Mouse (Mus musculus) forebrain, embryonic 15.5 days (tissue): ENCODE measurements around the gene Kcnmb1. TPM values are rescaled to one million over a fixed set of nuclear protein-coding genes. Genes with fewer than 3 reads are reported as not detected.

Source experiments
- ATAC-seq: fragments of 200-750 bp; cut with Nextera tagmentation; replicated peaks from 2 replicates; pipeline ENCODE4 v1.8.0; 2017; ENCODE audit warnings: mild to moderate bottlenecking, moderate TSS enrichment, moderate library complexity
- H3K27ac ChIP-seq: fragments of 300-500 bp; sonication (generic); replicated peaks from 2 replicates; pipeline ENCODE4 v1.5.1; 2015; ENCODE audit warnings: mild to moderate bottlenecking, inconsistent platforms
- H3K27me3 ChIP-seq: fragments of 300-500 bp; sonication (generic); 2 replicates; pipeline ENCODE4 v1.6.1; 2015; ENCODE audit warnings: inconsistent platforms
- H3K36me3 ChIP-seq: fragments of 300-500 bp; sonication (generic); 2 replicates; pipeline ENCODE4 v1.6.1; 2015; ENCODE audit warnings: mild to moderate bottlenecking, inconsistent platforms
- H3K4me1 ChIP-seq: fragments of 300-500 bp; sonication (generic); 2 replicates; pipeline ENCODE4 v1.6.1; 2015; ENCODE audit warnings: inconsistent platforms
- H3K4me2 ChIP-seq: fragments of 300-500 bp; sonication (generic); replicated peaks from 2 replicates; pipeline ENCODE4 v1.6.1; 2015; ENCODE audit warnings: mild to moderate bottlenecking, inconsistent platforms
- H3K4me3 ChIP-seq: fragments of 300-500 bp; sonication (generic); 2 replicates; pipeline ENCODE4 v1.5.1; 2015; ENCODE audit warnings: mild to moderate bottlenecking, inconsistent platforms
- H3K9ac ChIP-seq: fragments of 300-500 bp; sonication (generic); replicated peaks from 2 replicates; pipeline ENCODE4 v1.6.1; 2015; ENCODE audit warnings: mild to moderate bottlenecking, inconsistent platforms
- H3K9me3 ChIP-seq: fragments of 300-500 bp; sonication (generic); 2 replicates; pipeline ENCODE4 v1.6.1; 2016; ENCODE audit warnings: inconsistent platforms
- WGBS: fragments of 180-500 bp; shearing (Covaris S2); methylation state at CpG from one replicate; pipeline ENCODE4 v1.1.7; 2015; ENCODE audit warnings: mixed read lengths; 5-methylcytosine and 5-hydroxymethylcytosine counted together
- polyA plus RNA-seq: library from polyadenylated mRNA; unstranded; fragments of >200 nt; fragmentation: Nextera tagmentation; extraction: Ambion mirVana; gene quantifications from 2 replicates; pipeline ENCODE4 v1.2.1, GENCODE M21; 2015

Kcnmb1 gene
- polyA plus RNA-seq, 1 experiment from 2014 or later, result 0.15 TPM

DNA sequence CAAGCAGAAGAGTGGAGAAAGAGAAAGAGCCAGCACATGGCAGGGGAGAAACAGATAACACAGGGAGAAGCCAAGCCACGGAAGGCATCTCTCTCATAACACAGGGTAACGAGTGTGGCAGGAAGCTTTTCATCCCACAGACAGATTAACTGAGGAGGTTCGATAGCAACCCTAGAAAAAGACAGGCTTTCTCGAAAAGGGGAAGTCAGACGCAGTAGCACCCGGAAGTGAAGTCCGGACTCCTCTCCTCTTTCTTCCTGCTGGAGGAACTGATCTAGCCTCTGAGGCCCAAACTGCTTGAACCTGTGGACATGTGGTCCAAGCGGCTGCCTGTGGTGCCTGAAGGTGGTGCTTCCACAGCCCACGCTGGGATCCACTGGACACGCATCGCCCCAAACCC lies 45.4 kb downstream of the Kcnmb1 start:
- WGBS, result 82% methylated on average over 11 of the region's 11 CpGs
- H3K27ac ChIP-seq, result no peak overlapping the region
- no peak for ATAC-seq
- H3K27me3 ChIP-seq, result no peaks in the 10 kb centered on the region
- no peak overlapping the region for H3K4me2 ChIP-seq
- H3K36me3 ChIP-seq, result no peaks in the 10 kb centered on the region
- no peaks in the 10 kb centered on the region for H3K4me1 ChIP-seq
- no peaks in the 10 kb centered on the region for H3K9me3 ChIP-seq
- H3K4me3 ChIP-seq, result no peak overlapping the region
- H3K9ac ChIP-seq, result no peak overlapping the region

DNA sequence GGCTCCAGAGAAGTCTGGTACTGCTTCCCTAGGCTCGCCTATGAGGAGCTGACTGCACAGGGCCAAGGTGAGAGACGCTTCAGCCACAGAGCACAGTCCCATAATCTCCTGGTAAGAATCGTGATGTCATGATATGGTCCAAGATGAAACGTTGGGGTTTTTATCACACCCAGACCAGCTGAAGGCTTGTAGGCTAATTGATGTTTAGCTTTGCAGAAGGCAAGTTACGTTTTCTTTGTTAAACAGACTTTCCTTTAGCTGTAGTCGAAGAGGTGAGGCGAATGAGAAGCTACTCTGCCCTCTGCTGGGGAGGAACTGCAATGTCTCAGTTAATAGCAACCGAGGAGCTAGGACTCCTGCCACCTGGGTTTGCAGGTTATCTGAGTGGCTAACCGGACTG lies 45.9 kb downstream of the Kcnmb1 start:
- ATAC-seq, result peak; percentile 27; the same call in 1 of the 2 replicates
- Histone ChIP-seq H3K36me3 (no peaks in the 10 kb centered on the region), H3K27me3 (no peaks in the 10 kb centered on the region), H3K4me3 (no peak overlapping the region), H3K4me1 (no peaks in the 10 kb centered on the region), H3K27ac (no peak overlapping the region), H3K9me3 (no peaks in the 10 kb centered on the region), H3K9ac (no peak overlapping the region), H3K4me2 (no peak overlapping the region)
- WGBS, result 40% methylated on average over 9 of the region's 9 CpGs

DNA sequence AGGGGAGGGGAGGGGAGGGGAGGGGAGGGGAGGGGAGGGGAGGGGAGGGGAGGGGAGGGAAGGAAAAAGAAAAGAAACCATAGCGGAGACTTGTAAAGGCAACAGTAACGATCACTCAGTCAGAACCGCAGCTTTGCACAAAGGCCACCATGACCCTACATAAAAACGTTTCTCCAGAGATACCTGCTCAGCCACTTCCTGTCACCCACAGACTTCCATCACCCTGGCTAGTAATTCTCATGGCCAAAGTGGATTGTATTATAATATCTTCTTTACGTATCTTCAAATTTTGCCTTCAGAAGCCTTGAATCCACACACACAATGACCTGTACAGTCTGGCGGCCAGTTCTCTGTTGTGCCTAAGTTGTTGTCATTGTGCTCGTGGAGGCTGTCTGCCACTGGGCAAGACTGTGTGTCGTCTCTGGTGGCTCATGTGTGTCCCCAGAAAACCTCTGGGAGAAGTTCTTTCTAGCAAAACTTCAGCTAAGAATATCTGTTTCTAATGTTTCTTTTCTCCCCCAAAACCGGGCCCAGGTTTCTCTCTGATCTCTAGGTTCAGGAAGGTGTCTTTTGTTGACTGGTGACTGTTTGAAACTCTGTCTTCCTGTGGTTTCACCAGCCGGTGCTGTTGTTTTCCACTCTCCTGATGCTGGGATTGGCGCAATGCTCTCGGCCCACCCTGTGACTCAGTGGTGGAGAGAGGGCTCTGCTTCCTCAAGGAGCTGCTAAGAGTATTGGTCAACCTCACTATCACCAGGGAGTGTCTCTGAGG lies 46.7 kb downstream of the Kcnmb1 start:
- Histone ChIP-seq H3K27ac (no peak overlapping the region), H3K4me2 (no peak overlapping the region), H3K36me3 (no peaks in the 10 kb centered on the region), H3K9ac (no peak overlapping the region), H3K9me3 (no peaks in the 10 kb centered on the region), H3K4me3 (no peak overlapping the region), H3K27me3 (no peaks in the 10 kb centered on the region), H3K4me1 (no peaks in the 10 kb centered on the region)
- WGBS, result 73% methylated on average over 12 of the region's 12 CpGs
- ATAC-seq, result no peak

DNA sequence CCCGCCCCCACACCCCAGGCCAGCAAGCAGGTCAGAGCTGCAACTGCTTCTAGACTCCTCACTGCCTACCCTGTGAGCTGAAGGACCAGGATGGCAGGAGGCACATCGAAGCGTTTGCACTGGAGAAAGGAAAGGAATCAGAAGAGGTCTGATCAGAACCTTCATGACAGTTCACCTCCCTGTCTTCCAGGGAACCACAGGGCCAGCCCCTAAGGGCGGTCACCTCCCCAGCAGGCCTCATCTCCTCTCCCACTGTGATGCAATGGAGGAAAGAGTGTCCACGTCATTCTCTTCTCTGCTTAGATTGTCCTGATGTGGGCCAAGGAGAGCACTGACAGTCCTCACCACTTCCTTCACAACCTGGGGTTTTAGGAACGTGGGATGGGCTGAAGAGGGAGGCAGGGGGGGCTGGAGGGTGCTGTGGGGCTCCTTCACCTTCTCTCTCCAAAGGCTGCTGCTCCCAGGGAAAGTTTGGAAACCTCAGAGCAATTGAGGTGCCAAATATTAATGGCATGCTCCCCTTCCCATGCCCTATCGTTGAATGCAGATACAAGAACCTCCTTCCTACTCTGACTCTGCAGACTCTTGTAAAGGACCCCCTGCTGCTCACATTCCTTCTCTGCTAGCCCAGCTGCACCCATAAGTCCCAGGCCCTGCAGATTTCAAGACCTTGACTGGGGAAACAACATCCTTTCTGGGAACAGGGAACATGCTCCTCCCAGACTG lies 47.5 kb downstream of the Kcnmb1 start:
- no peaks in the 10 kb centered on the region for H3K9me3 ChIP-seq
- no peak overlapping the region for H3K4me2 ChIP-seq
- no peaks in the 10 kb centered on the region for H3K36me3 ChIP-seq
- no peaks in the 10 kb centered on the region for H3K4me1 ChIP-seq
- no peak for ATAC-seq
- WGBS, result 80% methylated on average over 7 of the region's 7 CpGs
- H3K9ac ChIP-seq, result no peak overlapping the region
- H3K27me3 ChIP-seq, result no peaks in the 10 kb centered on the region
- no peak overlapping the region for H3K27ac ChIP-seq
- no peak overlapping the region for H3K4me3 ChIP-seq

DNA sequence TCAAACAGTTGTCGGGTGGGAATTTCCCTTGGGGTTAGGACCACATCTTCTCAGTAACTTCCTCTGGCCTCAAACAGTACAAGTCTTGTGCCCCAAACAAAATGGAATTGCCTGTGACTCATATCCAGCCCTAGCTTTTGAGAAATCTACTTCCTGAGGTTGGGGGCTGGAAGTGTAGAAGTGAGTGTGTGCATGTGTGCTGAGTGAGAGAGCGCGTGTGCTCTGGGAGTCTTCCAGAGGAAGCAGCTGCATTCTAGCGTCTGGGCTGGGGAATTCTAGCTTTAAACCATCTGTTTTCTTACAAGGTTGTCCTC lies 48.0 kb downstream of the Kcnmb1 start:
- ATAC-seq, result no peak
- Histone ChIP-seq H3K9ac (no peak overlapping the region), H3K27ac (no peak overlapping the region), H3K36me3 (no peaks in the 10 kb centered on the region), H3K27me3 (no peaks in the 10 kb centered on the region), H3K4me1 (no peaks in the 10 kb centered on the region), H3K4me3 (no peak overlapping the region), H3K9me3 (no peaks in the 10 kb centered on the region), H3K4me2 (no peak overlapping the region)
- 83% methylated on average over 4 of the region's 4 CpGs for WGBS

DNA sequence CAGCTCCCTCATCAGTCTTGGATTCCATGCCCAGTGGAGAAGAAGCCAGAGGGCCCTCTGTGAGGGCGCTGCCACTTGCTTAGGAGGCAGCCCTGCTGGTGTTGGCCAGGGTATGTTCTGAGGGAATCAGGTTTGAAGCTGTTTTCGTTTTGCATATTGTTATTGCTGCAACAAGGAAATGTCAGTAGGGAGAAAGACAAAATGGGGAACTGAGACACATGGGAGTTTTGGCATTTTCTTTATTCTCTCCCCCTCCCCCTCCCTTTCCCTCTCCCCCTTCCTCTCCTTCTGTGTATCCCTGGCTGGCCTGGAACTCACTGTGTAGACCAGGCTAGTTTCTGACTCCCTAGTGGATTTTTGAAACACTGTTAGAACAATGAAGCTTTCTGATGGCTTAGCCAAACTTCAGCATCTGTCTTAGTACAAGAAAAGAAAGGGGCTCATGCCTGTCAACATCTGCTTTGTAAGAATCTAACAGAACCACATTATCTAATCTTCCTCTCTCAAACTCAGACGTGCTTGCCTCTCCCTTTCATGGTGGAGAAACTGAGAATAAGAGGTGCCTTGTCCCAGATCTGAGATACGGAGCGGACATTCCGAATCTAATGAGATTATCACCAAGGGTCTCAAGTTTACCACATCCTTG lies 49.3 kb downstream of the Kcnmb1 start:
- ATAC-seq, result no peak
- H3K27me3 ChIP-seq, result no peaks in the 10 kb centered on the region
- 74% methylated on average over 6 of the region's 6 CpGs for WGBS
- no peak overlapping the region for H3K27ac ChIP-seq
- no peak overlapping the region for H3K4me3 ChIP-seq
- no peak overlapping the region for H3K9ac ChIP-seq
- no peaks in the 10 kb centered on the region for H3K9me3 ChIP-seq
- H3K4me1 ChIP-seq, result no peaks in the 10 kb centered on the region
- H3K4me2 ChIP-seq, result no peak overlapping the region
- no peaks in the 10 kb centered on the region for H3K36me3 ChIP-seq

Other genes starting within 250 kb of the Kcnmb1 start
- 49.9 and 51.2 TPM in 2 replicates for gene Kcnip1, start 30.1 kb downstream of the Kcnmb1 start, polyA plus RNA-seq
- gene Lcp2, start 83.9 kb downstream of the Kcnmb1 start, polyA plus RNA-seq, result 1.3 TPM in 2 replicates
- gene 4930469K13Rik, start 135.5 kb downstream of the Kcnmb1 start, polyA plus RNA-seq, result not detected in 2 replicates
- gene Foxi1, start 245.1 kb downstream of the Kcnmb1 start, polyA plus RNA-seq, result not detected in 2 replicates